Mouse (Mus musculus) lung, embryonic 14.5 days (tissue): ENCODE measurements at regions not wholly inside any gene's neighbourhood (a gene's known extent, or its start where the extent isn't known, plus 50 kb on each side); places are given as distances from the start of the nearest gene placed in this dataset.

Source experiments
- ATAC-seq: fragments of 200-750 bp; cut with Nextera tagmentation; 2 replicates; pipeline ENCODE4 v1.8.0; 2017; ENCODE audit warnings: mild to moderate bottlenecking, moderate TSS enrichment, moderate library complexity; ENCODE audit not compliant: insufficient read depth
- DNase-seq: peaks from one replicate; pipeline ENCODE4 v3.0.0-alpha.2; 2015
- H3K27ac ChIP-seq: fragments of 300-500 bp; sonication (generic); 2 replicates; pipeline ENCODE4 v1.5.1; 2014; ENCODE audit warnings: low read depth, mild to moderate bottlenecking, moderate library complexity
- H3K27me3 ChIP-seq: fragments of 300-500 bp; sonication (generic); 2 replicates; pipeline ENCODE4 v1.6.1; 2014; ENCODE audit warnings: low read length, control low read depth; ENCODE audit not compliant: insufficient read depth
- H3K36me3 ChIP-seq: fragments of 300-500 bp; sonication (generic); 2 replicates; pipeline ENCODE4 v1.6.1; 2014; ENCODE audit warnings: control low read depth; ENCODE audit not compliant: insufficient read depth
- H3K4me1 ChIP-seq: fragments of 300-500 bp; sonication (generic); 2 replicates; pipeline ENCODE4 v1.6.1; 2014; ENCODE audit warnings: antibody characterized with exemption, control low read depth; ENCODE audit not compliant: insufficient read depth
- H3K4me2 ChIP-seq: fragments of 300-500 bp; sonication (generic); 2 replicates; pipeline ENCODE4 v1.6.1; 2014; ENCODE audit warnings: mild to moderate bottlenecking
- H3K4me3 ChIP-seq: fragments of 300-500 bp; sonication (generic); 2 replicates; pipeline ENCODE4 v1.5.1; 2014; ENCODE audit warnings: low read depth, low read length
- H3K9ac ChIP-seq: fragments of 300-500 bp; sonication (generic); 2 replicates; pipeline ENCODE4 v1.6.1; 2014
- H3K9me3 ChIP-seq: fragments of 300-500 bp; sonication (generic); 2 replicates; pipeline ENCODE4 v1.6.1; 2016; ENCODE audit warnings: low read depth, low read length, control low read depth
- CTCF ChIP-seq: IDR thresholded peaks from 2 replicates; pipeline ENCODE4 v1.5.1; 2016; ENCODE audit warnings: antibody characterized with exemption, low read depth
- WGBS: fragments of 180-500 bp; shearing (Covaris S2); extraction: QIAGEN DNeasy Blood & Tissue Kit; methylation state at CpG from one replicate; pipeline ENCODE4 v1.1.7; 2014; 5-methylcytosine and 5-hydroxymethylcytosine counted together

DNA sequence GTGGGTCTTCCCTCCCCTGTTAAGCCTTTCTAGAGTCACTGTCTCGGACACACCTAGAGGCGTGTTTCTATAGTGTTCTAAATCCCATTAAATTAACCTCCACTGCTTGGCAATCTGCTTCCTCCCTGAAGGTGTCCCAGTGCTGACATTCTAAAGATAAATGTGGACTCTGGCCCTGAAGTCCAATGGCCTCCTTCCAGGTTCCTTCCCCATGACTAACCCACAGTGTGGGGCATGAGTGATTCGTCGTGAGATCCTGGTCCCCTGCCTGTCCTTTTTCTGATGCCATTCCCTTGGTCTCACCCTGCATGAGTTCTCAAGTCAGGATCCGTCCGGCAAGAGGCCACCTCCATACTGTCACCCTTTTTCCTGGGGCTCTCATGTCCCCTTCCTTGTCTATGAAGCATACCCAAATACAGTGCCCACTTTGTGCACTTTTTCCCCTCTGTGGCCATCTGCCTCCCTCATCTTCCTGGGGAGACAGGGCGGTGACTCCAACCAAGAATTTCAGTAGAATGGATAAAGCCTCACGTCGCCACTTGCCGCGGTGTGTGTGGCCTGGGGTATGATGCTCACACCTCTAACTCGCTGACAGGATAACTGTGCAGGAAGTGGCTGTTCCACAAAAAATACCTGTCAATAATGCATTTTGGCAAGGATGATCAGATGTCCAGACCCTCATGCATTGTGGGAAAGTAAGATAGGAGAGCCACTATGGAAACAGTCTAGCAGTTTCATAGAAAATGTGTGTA is 152.9 kb downstream of the Gm9376 start:
- ATAC-seq = no peak
- 85% methylated on average over 12 of the region's 12 CpGs for WGBS
- H3K9me3 ChIP-seq = peaks cover 5% of the 10 kb centered on the region; the same call in 1 of the 2 replicates
- no peak overlapping the region for H3K27ac ChIP-seq
- TF ChIP-seq CTCF = no peak
- no peak overlapping the region for H3K9ac ChIP-seq
- H3K27me3 ChIP-seq = 0 out of 2 replicates have a peak, but pooled peaks cover 10% of the 10 kb centered on the region
- H3K4me3 ChIP-seq = no peak overlapping the region
- DNase-seq = no peak
- H3K4me1 ChIP-seq = no peaks in the 10 kb centered on the region
- H3K36me3 ChIP-seq = no peaks in the 10 kb centered on the region
- H3K4me2 ChIP-seq = no peak overlapping the region

DNA sequence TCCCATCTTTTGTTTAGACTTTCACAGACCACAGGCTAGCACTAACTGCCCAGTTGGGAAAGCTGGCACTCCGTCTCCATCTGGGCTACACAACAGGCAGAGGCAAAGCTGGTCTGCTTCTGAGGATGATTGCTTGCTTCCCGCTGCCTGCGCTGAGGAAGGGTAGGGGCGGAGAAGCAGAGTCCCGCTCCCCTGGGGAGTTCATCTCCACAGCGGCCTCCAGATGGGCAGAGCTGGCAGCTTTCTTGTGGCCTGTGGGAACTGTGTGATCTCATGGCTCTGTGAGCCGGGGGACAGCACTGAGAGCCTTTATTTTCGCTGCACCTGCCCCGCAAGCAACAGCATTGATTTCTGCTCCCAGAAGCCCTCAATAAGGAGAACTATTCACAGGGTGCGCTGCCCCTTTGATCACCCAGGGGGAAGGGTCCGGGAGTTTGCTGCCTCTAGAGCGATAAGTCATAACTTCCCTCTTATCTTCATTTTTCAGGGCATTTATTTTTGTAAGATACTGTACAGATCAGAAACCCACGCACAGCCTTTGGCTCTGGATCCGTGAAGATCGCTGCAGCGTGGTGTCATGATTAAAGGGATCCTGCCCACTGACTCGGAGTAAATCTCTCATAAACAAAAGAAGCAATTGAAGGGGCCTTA is 155.7 kb downstream of the Gm9376 start:
- TF ChIP-seq CTCF = no peak
- WGBS = 4% methylated on average over 17 of the region's 17 CpGs
- Histone ChIP-seq H3K9me3 (no peaks in the 10 kb centered on the region), H3K9ac (no peak overlapping the region), H3K4me1 (no peaks in the 10 kb centered on the region), H3K27me3 (0 out of 2 replicates have a peak, but pooled peaks cover 5% of the 10 kb centered on the region), H3K4me3 (no peak overlapping the region), H3K4me2 (peak overlapping the region; percentile 35; the same call in 1 of the 2 replicates), H3K36me3 (no peaks in the 10 kb centered on the region), H3K27ac (no peak overlapping the region)
- ATAC-seq (no peak), DNase-seq (no peak)

DNA sequence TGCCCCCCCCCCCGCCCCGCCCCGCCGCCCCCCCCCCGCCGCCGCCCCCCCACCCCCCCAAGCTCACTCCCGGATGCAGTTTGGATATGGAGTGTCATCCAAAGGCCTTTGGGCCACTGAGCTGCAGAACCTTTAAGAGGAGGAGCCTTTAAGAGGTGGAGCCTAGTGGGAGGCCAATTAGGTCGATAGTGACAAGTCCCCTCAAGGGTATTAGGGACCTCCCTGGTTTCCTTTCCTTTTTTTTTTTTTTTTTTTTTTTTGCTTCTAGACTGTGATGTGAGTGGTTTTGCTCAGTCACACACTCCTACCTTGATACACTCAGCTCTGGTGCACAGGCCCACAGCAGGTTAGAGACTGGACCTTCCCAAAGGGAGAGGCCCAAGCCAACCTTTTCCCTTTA is 156.5 kb downstream of the Gm9376 start:
- H3K36me3 ChIP-seq = no peaks in the 10 kb centered on the region
- no peaks in the 10 kb centered on the region for H3K4me1 ChIP-seq
- DNase-seq (no peak), ATAC-seq (no peak)
- no peak overlapping the region for H3K4me3 ChIP-seq
- H3K27ac ChIP-seq = no peak overlapping the region
- no peaks in the 10 kb centered on the region for H3K9me3 ChIP-seq
- H3K9ac ChIP-seq = no peak overlapping the region
- TF ChIP-seq CTCF = no peak
- H3K4me2 ChIP-seq = no peak overlapping the region
- WGBS = 2% methylated on average over 9 of the region's 9 CpGs
- 0 out of 2 replicates have a peak, but pooled peaks cover 5% of the 10 kb centered on the region for H3K27me3 ChIP-seq

DNA sequence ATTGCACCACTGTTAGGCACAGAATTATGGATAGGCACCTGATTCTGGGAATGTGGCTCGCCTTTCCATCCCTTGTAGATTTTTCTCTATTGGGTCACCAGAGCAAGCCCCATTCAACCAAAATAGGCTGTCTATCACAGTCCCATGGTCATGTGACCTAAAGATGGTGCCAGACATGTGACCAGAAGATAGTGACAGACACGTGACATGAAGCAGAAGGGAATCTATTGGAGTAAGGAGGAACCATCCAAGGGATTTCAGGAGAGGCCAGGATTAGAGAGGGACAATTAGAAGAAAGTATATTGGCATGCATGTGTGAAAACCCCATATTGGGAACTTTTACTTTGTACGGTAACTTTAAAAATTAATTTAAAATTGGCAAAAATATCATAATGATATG is 159.8 kb downstream of the Gm9376 start:
- no peak for TF ChIP-seq CTCF
- 77% methylated on average over 3 of the region's 3 CpGs for WGBS
- Histone ChIP-seq H3K4me2 (no peak overlapping the region), H3K9me3 (no peaks in the 10 kb centered on the region), H3K27me3 (0 out of 2 replicates have a peak, but pooled peaks cover 5% of the 10 kb centered on the region), H3K27ac (no peak overlapping the region), H3K9ac (no peak overlapping the region), H3K4me3 (no peak overlapping the region), H3K4me1 (no peaks in the 10 kb centered on the region), H3K36me3 (no peaks in the 10 kb centered on the region)
- ATAC-seq = no peak
- DNase-seq = no peak

DNA sequence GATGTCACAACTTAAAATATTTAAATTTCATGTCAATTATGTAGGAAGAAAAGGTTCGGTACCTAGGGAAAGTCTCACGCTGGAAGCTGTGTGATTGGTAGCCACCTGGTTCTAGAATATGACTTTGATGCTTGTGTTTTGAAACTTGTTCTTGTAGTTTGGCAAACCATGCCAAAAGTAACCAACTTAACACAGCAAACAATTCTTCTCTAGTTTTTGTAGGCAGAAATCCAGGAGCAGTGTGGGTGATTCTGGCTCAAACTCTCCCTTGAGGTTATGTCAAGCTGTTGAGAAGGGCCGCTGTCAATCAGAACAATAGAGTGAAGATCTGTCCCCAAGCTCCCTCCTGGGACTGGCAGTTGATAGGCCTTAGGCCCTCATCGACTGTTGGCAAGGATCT is 163.5 kb downstream of the Gm9376 start:
- no peak for TF ChIP-seq CTCF
- H3K4me1 ChIP-seq = no peaks in the 10 kb centered on the region
- no peak overlapping the region for H3K9ac ChIP-seq
- no peaks in the 10 kb centered on the region for H3K9me3 ChIP-seq
- no peak overlapping the region for H3K27ac ChIP-seq
- no peaks in the 10 kb centered on the region for H3K36me3 ChIP-seq
- no peak for DNase-seq
- H3K4me2 ChIP-seq = no peak overlapping the region
- peaks cover 15% of the 10 kb centered on the region for H3K27me3 ChIP-seq
- no peak for ATAC-seq
- WGBS = 90% methylated on average over 4 of the region's 4 CpGs
- no peak overlapping the region for H3K4me3 ChIP-seq

DNA sequence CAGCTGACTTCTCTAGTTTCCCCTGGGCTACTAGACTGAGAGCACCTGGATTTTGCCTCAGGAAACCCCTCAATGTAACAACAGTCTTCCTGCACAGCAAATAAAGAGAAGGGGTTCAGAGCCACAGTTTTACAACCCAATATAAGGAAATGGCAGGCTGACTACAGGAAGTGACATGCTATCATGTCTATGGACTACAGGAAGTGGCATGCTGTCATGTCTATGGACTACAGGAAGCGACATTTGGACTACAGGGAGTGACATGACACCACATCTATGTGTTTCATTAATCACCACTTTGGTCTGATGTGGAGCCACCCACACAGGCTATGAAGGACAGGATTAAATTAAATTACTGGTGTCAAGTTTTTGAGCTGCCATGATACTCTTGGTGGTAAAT is 164.0 kb downstream of the Gm9376 start:
- H3K9ac ChIP-seq = no peak overlapping the region
- H3K27me3 ChIP-seq = peaks cover 20% of the 10 kb centered on the region
- H3K4me2 ChIP-seq = no peak overlapping the region
- no peak for DNase-seq
- no peaks in the 10 kb centered on the region for H3K9me3 ChIP-seq
- ATAC-seq = no peak
- H3K4me1 ChIP-seq = no peaks in the 10 kb centered on the region
- H3K4me3 ChIP-seq = no peak overlapping the region
- H3K36me3 ChIP-seq = no peaks in the 10 kb centered on the region
- H3K27ac ChIP-seq = no peak overlapping the region
- TF ChIP-seq CTCF = no peak
- WGBS = 82% methylated on average over 1 of the region's 1 CpGs

DNA sequence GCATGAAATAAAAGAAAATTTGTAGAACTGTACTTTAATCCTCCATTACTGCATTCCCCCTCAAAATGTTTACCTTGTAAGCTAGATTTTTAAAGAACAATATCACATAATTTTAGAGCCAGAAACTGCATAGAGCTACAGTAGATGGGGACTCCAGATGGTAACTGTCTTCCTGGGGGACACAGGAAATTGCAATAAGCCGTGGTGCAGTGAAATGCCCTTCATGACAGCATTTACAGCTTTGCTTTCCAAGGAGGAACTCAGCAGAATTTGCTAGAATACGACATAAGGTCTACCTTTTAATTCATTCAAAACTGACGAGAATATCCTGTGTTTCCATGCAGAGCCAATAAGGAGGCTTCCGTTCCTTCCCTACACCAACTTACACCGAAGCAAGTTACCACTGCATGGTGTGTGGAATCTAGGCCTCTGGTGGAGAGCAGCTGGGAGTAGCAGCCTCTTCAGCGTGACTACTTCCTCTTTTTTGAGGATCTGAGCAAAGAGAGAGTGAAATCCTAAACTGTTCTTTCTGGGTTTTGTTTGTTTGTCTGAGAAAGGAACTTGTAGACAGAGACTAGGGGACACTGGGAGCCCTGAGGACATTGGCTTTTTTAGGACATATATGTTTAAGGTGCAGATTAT is 164.6 kb downstream of the Gm9376 start:
- H3K4me1 ChIP-seq = no peaks in the 10 kb centered on the region
- no peak overlapping the region for H3K4me3 ChIP-seq
- 74% methylated on average over 6 of the region's 6 CpGs for WGBS
- no peak overlapping the region for H3K4me2 ChIP-seq
- no peaks in the 10 kb centered on the region for H3K36me3 ChIP-seq
- no peak for DNase-seq
- no peak overlapping the region for H3K27ac ChIP-seq
- no peaks in the 10 kb centered on the region for H3K9me3 ChIP-seq
- no peak for TF ChIP-seq CTCF
- ATAC-seq = no peak
- H3K27me3 ChIP-seq = peaks cover 24% of the 10 kb centered on the region
- H3K9ac ChIP-seq = no peak overlapping the region
